Mouse (Mus musculus) spleen, adult 12 weeks (tissue): Measurements from ENCODE around the gene Fam114a1.

Experiments used
- DNase-seq: peaks from one replicate; pipeline ENCODE4 v3.0.0; 2022; ENCODE audit warnings: low spot score

The Fam114a1 gene

GRCm38 (mm10) chr5:65057596-65057995 lies 87.7 kb downstream of the Fam114a1 start:
- no peak for DNase-seq

DNA sequence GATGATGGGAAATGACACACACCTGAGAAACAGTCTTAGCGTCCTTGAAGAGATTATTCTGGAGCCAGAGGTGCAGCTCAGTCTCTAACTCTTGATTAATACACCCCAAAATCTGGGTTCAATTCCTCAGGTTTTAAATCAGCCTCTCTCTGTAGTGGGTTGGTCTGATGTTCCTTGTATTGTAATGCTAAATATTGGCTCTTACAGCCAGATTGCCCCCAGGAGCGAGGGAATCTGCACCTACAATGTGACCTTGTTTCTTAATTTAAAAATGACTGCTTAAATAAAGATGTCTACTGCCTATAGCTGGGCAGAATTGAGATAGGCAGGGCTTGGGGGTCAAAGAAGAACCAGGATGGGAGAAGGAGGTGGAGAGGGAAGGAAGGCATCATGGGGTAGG lies 89.9 kb downstream of the Fam114a1 start:
- no peak for DNase-seq

DNA sequence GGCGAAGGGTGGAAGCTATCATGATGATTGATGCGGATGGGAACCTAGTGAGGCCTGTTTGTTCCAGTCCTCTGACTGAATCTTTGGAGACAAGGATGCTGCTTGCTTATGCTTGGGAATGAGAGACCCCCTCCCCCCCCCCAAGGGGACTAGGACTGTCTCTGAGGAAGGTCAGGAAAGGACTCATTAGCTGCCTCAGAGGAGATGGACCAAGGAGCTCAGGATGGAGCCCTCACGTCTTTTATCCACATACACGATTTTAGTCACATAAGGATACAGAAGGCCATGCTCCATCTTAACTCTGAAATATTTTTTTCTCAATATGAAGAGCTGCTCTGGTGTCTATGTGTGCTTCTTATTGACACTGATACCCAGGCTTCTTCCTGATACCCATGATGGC lies 92.4 kb downstream of the Fam114a1 start:
- DNase-seq, result no peak

- no peak for DNase-seq
Observed at GRCm38 (mm10) chr5:65063266-65063665, 93.4 kb downstream of the Fam114a1 start.

- no peak for DNase-seq
Observed at GRCm38 (mm10) chr5:65068166-65068565, 98.3 kb downstream of the Fam114a1 start.

DNA sequence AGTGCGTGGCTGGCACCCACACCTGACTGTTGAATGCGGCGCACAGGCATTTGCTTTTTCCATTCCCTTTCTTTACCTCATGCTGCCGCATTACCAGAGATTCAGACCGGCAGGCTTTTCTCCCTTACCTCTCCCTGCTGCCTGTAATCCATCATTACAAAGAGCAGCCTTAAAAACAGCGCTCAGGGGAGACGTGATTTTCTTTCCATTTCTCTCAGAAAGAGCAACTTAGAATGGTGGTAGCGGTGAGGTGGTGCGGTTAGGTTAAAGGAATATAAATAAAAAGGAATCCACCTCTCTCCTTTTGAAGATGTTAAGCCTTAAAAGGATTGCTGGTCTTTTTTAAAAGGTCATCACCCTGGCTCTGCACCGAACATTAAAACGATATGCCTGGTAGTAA lies 100.0 kb downstream of the Fam114a1 start:
- no peak for DNase-seq

- DNase-seq, result no peak
Observed at GRCm38 (mm10) chr5:65071689-65072118, 101.8 kb downstream of the Fam114a1 start.

GRCm38 (mm10) chr5:65073247-65073646 lies 103.4 kb downstream of the Fam114a1 start:
- no peak for DNase-seq

DNA sequence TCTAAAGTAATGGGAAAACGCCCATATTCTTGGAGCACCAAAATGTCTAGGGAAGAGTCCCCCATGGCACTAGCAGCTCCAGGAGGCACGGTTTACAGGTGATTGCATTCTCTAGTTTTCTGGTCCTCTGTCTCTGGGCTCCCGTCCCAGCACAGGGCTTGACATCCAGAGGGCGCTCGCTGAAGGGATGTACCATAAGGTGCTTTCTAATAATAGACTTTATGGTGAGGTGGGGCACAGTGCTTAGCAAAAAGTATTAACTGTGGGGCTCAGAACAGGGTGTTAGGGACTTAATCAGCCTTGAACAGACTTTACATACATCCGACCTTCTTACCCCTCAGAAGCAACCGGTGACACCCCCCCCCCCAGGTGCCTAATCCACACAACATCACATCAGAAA lies 104.8 kb downstream of the Fam114a1 start:
- no peak for DNase-seq

GRCm38 (mm10) chr5:65076087-65076486 lies 106.2 kb downstream of the Fam114a1 start:
- DNase-seq, result no peak

- DNase-seq, result no peak
Observed at GRCm38 (mm10) chr5:65076748-65077147, 106.9 kb downstream of the Fam114a1 start.

- DNase-seq, result no peak
Observed at GRCm38 (mm10) chr5:65078081-65078480, 108.2 kb downstream of the Fam114a1 start.

DNA sequence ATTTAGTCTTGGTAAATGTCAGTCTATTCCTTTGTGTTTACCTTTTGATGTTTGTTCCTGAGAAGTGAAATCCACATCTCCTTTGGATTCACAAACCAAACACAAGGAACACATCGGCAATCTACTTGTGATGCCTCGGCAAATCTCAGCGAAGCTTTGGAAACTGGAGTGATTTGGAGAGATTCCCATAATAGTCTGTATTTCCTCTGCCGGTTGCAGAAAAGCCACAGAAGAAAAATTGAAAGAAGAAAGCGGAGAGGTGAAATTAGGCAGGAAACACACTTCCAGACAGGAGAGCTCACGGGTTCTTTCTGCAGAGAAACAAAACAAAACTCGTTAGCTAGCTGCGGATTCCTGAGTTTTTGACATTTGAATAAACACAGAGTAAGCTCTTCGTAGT lies 110.0 kb downstream of the Fam114a1 start:
- DNase-seq, result no peak

- no peak for DNase-seq
Observed at GRCm38 (mm10) chr5:65081836-65082235, 112.0 kb downstream of the Fam114a1 start.

- no peak for DNase-seq
Observed at GRCm38 (mm10) chr5:65086522-65086921, 116.7 kb downstream of the Fam114a1 start.

GRCm38 (mm10) chr5:65089707-65090106 lies 119.8 kb downstream of the Fam114a1 start:
- no peak for DNase-seq

DNA sequence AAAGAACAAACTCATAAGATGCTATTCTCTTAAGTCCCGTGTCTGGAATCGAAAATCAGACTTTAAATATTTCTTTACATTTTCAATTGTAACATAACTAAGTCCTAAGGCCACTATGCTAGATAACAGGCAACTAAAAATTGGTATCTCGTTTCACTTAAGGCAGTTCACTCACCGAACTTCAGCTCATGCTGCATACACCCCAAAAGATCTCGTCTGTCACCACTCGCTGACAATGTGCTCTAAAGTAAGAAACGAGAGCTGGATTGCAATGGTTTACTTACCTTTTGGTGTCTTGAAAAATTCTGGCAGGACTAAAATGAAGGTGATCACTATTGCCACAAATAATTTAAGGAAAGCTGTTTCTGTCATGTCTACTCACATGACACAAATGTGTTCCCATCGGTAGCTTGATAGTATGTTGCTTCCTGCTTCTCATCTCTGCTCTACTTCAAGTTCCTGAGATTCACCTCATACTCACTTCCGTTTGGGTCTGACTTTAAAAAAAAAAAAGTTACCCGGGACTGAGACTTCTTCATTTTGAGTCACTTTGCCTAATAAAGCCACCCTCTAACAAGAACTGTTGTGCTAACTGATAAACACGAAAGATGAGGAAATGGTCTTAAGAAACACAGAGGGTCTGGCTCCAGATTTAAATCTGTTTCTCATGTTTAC lies 121.5 kb downstream of the Fam114a1 start:
- no peak for DNase-seq
